Mouse (Mus musculus) megakaryocyte-erythroid progenitor cell, adult 5-6 weeks (primary cell): Measurements from ENCODE around the gene Cox19. TPM values are rescaled to one million over a fixed set of nuclear protein-coding genes. Genes with fewer than 3 reads are reported as not detected.

ENCODE experiments used
- ATAC-seq: replicated peaks from 2 replicates; pipeline ENCODE4 v1.8.0; 2016; ENCODE audit warnings: mild to moderate bottlenecking, inconsistent platforms; ENCODE audit not compliant: severe bottlenecking, poor library complexity, low FRiP score, low TSS enrichment
- total RNA-seq, 2 experiments: library from RNA; stranded (forward) in 1 of 2; stranded (reverse) in 1 of 2; fragments of 200-1000, 215-1000 nt in 1 of 2; fragments of >200 nt in 1 of 2; fragmentation: Nextera tagmentation in 1 of 2; gene quantifications; 2 replicates each; pipeline ENCODE4 v1.2.3; 2014 to 2017

Gene Cox19
- total RNA-seq, 2 experiments from 2014 or later: 27.4 to 40.4 TPM

- ATAC-seq: no peak
Measured at GRCm38 (mm10) chr5:139384531-139384930, 33.3 kb upstream of the Cox19 start.

GRCm38 (mm10) chr5:139383234-139383633, 32.0 kb upstream of the Cox19 start:
- ATAC-seq: no peak

- peak; percentile 76 for ATAC-seq
Measured at GRCm38 (mm10) chr5:139382760-139383159, 31.5 kb upstream of the Cox19 start.

- peak; percentile 45 for ATAC-seq
Measured at GRCm38 (mm10) chr5:139381586-139382513, 30.6 kb upstream of the Cox19 start.

GRCm38 (mm10) chr5:139380385-139381248, 29.4 kb upstream of the Cox19 start:
- ATAC-seq: peak; percentile 41

GRCm38 (mm10) chr5:139379771-139380384, 28.7 kb upstream of the Cox19 start:
- no peak for ATAC-seq

GRCm38 (mm10) chr5:139378986-139379629, 27.9 kb upstream of the Cox19 start:
- no peak for ATAC-seq

- ATAC-seq: no peak
Measured at GRCm38 (mm10) chr5:139378271-139378556, 27.0 kb upstream of the Cox19 start.

- ATAC-seq: no peak
Measured at GRCm38 (mm10) chr5:139377468-139378270, 26.5 kb upstream of the Cox19 start, which contains the start of gene Gpr146. Gpr146 (plus strand) TSS chr5:139377697.

- ATAC-seq: no peak
Measured at GRCm38 (mm10) chr5:139374841-139375240, 23.6 kb upstream of the Cox19 start.

- no peak for ATAC-seq
Measured at GRCm38 (mm10) chr5:139373889-139374444, 22.7 kb upstream of the Cox19 start.

- ATAC-seq: no peak
Measured at GRCm38 (mm10) chr5:139373126-139373525, 21.9 kb upstream of the Cox19 start.

- ATAC-seq: peak; percentile 89
Measured at GRCm38 (mm10) chr5:139371631-139372401, 20.6 kb upstream of the Cox19 start.

- ATAC-seq: no peak
Measured at GRCm38 (mm10) chr5:139371118-139371517, 19.9 kb upstream of the Cox19 start.

- ATAC-seq: no peak
Measured at GRCm38 (mm10) chr5:139370336-139370735, 19.1 kb upstream of the Cox19 start.

GRCm38 (mm10) chr5:139368638-139369320, 17.6 kb upstream of the Cox19 start:
- no peak for ATAC-seq

- ATAC-seq: no peak
Measured at GRCm38 (mm10) chr5:139367884-139368458, 16.8 kb upstream of the Cox19 start.
